In the genomic region with DNA sequence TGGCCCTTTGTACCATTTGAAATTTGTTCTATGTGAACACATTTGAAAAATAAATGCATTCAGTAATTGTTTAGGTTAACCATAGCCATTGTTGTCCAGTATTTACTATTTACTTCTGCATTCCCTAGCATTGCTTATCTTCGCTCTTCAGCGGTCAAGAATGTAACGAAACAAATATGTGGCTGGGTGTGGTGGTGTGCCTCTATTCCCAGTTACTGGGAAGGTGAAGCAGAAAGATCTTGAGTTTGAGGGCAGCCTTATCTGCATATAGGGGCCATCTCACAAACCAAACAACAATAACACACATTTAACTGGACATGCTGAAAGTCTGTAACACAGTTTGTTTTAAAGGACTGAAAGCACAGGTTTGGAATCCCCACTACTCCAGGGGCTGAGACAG, we compare ENCODE assay signal across 21 mouse cellular contexts. TPM values are rescaled to one million over a fixed set of nuclear protein-coding genes. Genes with fewer than 3 reads are reported as not detected.
A peak's percentile ranks its signal among the peaks of the same experiment; 100 is the strongest.
DNase-seq lines count a peak whose midpoint lies in the region; ATAC-seq and TF ChIP-seq lines count a peak whose summit lies in the region.
"Had no signal": no experiment of that assay in that cellular context is flagged by ENCODE, and none has a peak within 500 bp of the region (broad histone marks: within the 10 kb centered on the region; RNA-seq: fewer than 3 reads in every experiment).

No protein-coding gene starts in this region.

- no peak for TF ChIP-seq CTCF in liver, postnatal 0 days (IDR thresholded peaks at IDR 0.05; ENCODE audit: low read depth)
- no peak for TF ChIP-seq CTCF in lung, postnatal 0 days (IDR thresholded peaks at IDR 0.05)

- WGBS in liver, embryonic 11.5 days, result 57% methylated on average over 3 of the region's 3 CpGs
- 37% methylated on average over 3 of the region's 3 CpGs for WGBS in liver, embryonic 12.5 days (ENCODE audit: insufficient replicate concordance)
- WGBS in liver, postnatal 0 days (ENCODE audit: insufficient replicate concordance), result 66% methylated on average over 3 of the region's 3 CpGs
- WGBS in lung, postnatal 0 days, result 64% methylated on average over 3 of the region's 3 CpGs

- no peak for DNase-seq in liver, embryonic 11.5 days (ENCODE audit: low spot score)
- no peak for DNase-seq in liver
- DNase-seq in liver, postnatal 0 days, result no peak
- DNase-seq in lung, postnatal 0 days (ENCODE audit: low spot score), result no peak
- DNase-seq in lung, adult 18-20 months, result no peak
- DNase-seq: adrenal gland, adult 2 months; adrenal gland, adult 8-10 months; adrenal gland, postnatal 10 days; adrenal gland, postnatal 14 days; adrenal gland, postnatal 25 days; adrenal gland, postnatal 36 days; B cell, adult 2 months; cerebellum, adult 11 months; cerebellum, adult 11-12 months; cerebellum, adult 18-20 months had no signal

- no peak for TF ChIP-seq EP300 in liver, postnatal 0 days (IDR thresholded peaks at IDR 0.05; ENCODE audit: low read depth)
- peak; percentile 25; the same call in 1 of the 2 replicates for TF ChIP-seq EP300 in lung, postnatal 0 days (IDR thresholded peaks at IDR 0.05)

- H3K4me2 ChIP-seq in liver, embryonic 11.5 days, result 0 out of 2 replicates have a peak overlapping the region, but pooled peaks have one; percentile 17
- H3K4me2 ChIP-seq in liver, embryonic 12.5 days, result 0 out of 2 replicates have a peak overlapping the region, but pooled peaks have one; percentile 12
- H3K4me2 ChIP-seq in liver, postnatal 0 days (ENCODE audit: low read depth, low read length), result no peak overlapping the region
- H3K4me2 ChIP-seq in lung, postnatal 0 days (replicated peaks; ENCODE audit: low read depth, low read length), result no peak overlapping the region

- H3K27me3 ChIP-seq in liver, embryonic 11.5 days (replicated peaks; ENCODE audit: control insufficient read depth, insufficient read depth, low read length), result no peaks in the 10 kb centered on the region
- no peaks in the 10 kb centered on the region for H3K27me3 ChIP-seq in liver, embryonic 12.5 days (replicated peaks)
- no peaks in the 10 kb centered on the region for H3K27me3 ChIP-seq in liver, postnatal 0 days (ENCODE audit: insufficient read depth, low read length)
- H3K27me3 ChIP-seq in lung, postnatal 0 days (replicated peaks; ENCODE audit: insufficient read depth, low read length), result no peaks in the 10 kb centered on the region
- H3K27me3 ChIP-seq: CH12.LX had no signal

- ATAC-seq in liver, embryonic 11.5 days (replicated peaks; ENCODE audit: low FRiP score), result peak; percentile 71; the same call in 1 of the 2 replicates
- ATAC-seq in liver, embryonic 12.5 days, result peak; percentile 65; the same call in 1 of the 2 replicates
- ATAC-seq in liver, postnatal 0 days, result no peak
- ATAC-seq in lung, postnatal 0 days, result no peak
- ATAC-seq: activated CD4-positive, CD25-positive, alpha-beta regulatory T cell, adult 4 months; CD4-positive, CD25-positive, alpha-beta regulatory T cell, adult 4 months; Patski had no signal

- H3K9ac ChIP-seq in liver, embryonic 11.5 days (ENCODE audit: low read depth, low read length), result no peak overlapping the region
- H3K9ac ChIP-seq in liver, embryonic 12.5 days, result no peak overlapping the region
- no peak overlapping the region for H3K9ac ChIP-seq in liver, postnatal 0 days (replicated peaks)
- no peak overlapping the region for H3K9ac ChIP-seq in lung, postnatal 0 days (replicated peaks; ENCODE audit: low read depth)

- H3K9me3 ChIP-seq in liver, embryonic 11.5 days (ENCODE audit: control insufficient read depth, low read length), result no peaks in the 10 kb centered on the region
- no peaks in the 10 kb centered on the region for H3K9me3 ChIP-seq in liver, embryonic 12.5 days (replicated peaks)
- no peaks in the 10 kb centered on the region for H3K9me3 ChIP-seq in liver, postnatal 0 days (ENCODE audit: low read length)
- H3K9me3 ChIP-seq in lung, postnatal 0 days (ENCODE audit: low read length), result no peaks in the 10 kb centered on the region
- H3K9me3 ChIP-seq: G1E had no signal

- no peaks in the 10 kb centered on the region; the same call in 1 of the 2 replicates for H3K4me1 ChIP-seq in liver, embryonic 11.5 days (replicated peaks; ENCODE audit: control insufficient read depth, insufficient read depth, low read length)
- peaks cover 28% of the 10 kb centered on the region for H3K4me1 ChIP-seq in liver, embryonic 12.5 days
- H3K4me1 ChIP-seq in liver, postnatal 0 days (ENCODE audit: insufficient read depth), result no peaks in the 10 kb centered on the region
- H3K4me1 ChIP-seq in lung, postnatal 0 days (ENCODE audit: insufficient read depth, low read depth, low read length), result no peaks in the 10 kb centered on the region

- H3K36me3 ChIP-seq in liver, embryonic 11.5 days (ENCODE audit: control insufficient read depth, insufficient read depth, low read length), result no peaks in the 10 kb centered on the region
- H3K36me3 ChIP-seq in liver, embryonic 12.5 days, result no peaks in the 10 kb centered on the region
- no peaks in the 10 kb centered on the region for H3K36me3 ChIP-seq in liver, postnatal 0 days (replicated peaks; ENCODE audit: insufficient read depth, low read length)
- H3K36me3 ChIP-seq in lung, postnatal 0 days (ENCODE audit: insufficient read depth, low read length), result no peaks in the 10 kb centered on the region
- H3K36me3 ChIP-seq: G1E had no signal

- H3K4me3 ChIP-seq in liver, embryonic 11.5 days (ENCODE audit: low read depth, low read length), result no peak overlapping the region
- no peak overlapping the region for H3K4me3 ChIP-seq in liver, embryonic 12.5 days
- H3K4me3 ChIP-seq in liver, postnatal 0 days (ENCODE audit: low read depth, low read length), result no peak overlapping the region
- no peak overlapping the region for H3K4me3 ChIP-seq in lung, postnatal 0 days (ENCODE audit: low read depth, low read length)

- H3K27ac ChIP-seq in liver, embryonic 11.5 days (ENCODE audit: low read depth, low read length), result no peak overlapping the region
- no peak overlapping the region for H3K27ac ChIP-seq in liver, embryonic 12.5 days
- H3K27ac ChIP-seq in liver, postnatal 0 days (ENCODE audit: low read depth), result no peak overlapping the region
- no peak overlapping the region for H3K27ac ChIP-seq in lung, postnatal 0 days (ENCODE audit: low read length)

RNA-seq across cellular contexts. Expression of gene Pls3, which starts 13.3 kb away (rescaled TPM):
- polyA plus RNA-seq in liver, embryonic 11.5 days (2014; fragmentation: Nextera tagmentation; extraction: Ambion mirVana), result 52.0 and 55.1 TPM in 2 replicates
- 17.0 and 20.6 TPM in 2 replicates for polyA plus RNA-seq in liver, embryonic 12.5 days (2016; fragmentation: Nextera tagmentation; extraction: Ambion mirVana)
- 4.1 and 4.4 TPM in 2 replicates for polyA plus RNA-seq in liver, postnatal 0 days (2015; fragmentation: Nextera tagmentation; extraction: Ambion mirVana)
- polyA plus RNA-seq in lung, postnatal 0 days (2015; fragmentation: Nextera tagmentation; extraction: Ambion mirVana), result 150 and 182 TPM in 2 replicates
- polyA plus RNA-seq: G1E had no signal

Comparison
In these comparisons a context has a peak if more than half of its experiments do, and no peak if none do; other contexts are left out.
1. ATAC-seq: peak in liver, embryonic 11.5 days (single experiment) and liver, embryonic 12.5 days (single experiment); none in liver, postnatal 0 days (single experiment) and lung, postnatal 0 days (single experiment).
2. H3K4me2 ChIP-seq: peak in liver, embryonic 11.5 days (single experiment) and liver, embryonic 12.5 days (single experiment); none in liver, postnatal 0 days (single experiment) and lung, postnatal 0 days (single experiment).